Mouse (Mus musculus) embryo, embryonic 10.5 days (tissue): ENCODE data around the gene Camta1.

Source experiments
- DNase-seq: peaks from one replicate; pipeline ENCODE4 v3.0.0-alpha.2; 2015; ENCODE audit warnings: low spot score

Camta1 gene

DNA sequence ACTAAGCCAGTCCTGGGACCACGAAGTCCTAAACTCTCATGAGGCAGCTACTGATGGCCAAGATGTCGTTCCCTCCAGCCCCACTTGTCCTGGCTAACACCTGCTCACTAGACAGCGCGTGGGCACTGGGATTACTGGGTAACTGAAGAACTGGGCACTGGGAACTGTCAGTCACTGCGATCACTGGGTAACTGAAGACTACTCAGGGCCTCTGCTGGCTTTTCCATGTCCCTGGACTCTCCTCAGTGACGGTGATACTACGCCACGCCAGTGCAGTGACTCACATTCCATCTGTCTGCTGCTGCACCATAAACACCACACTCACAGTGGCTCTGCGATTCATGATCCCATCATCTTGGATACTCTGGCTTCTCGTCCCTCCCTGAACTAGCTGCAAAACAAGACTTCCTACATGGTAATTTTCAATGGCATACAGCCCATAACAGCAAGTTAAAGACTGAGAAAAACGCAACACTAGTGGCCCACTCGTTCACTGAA lies 81.7 kb downstream of the Camta1 start:
- DNase-seq: no peak

DNA sequence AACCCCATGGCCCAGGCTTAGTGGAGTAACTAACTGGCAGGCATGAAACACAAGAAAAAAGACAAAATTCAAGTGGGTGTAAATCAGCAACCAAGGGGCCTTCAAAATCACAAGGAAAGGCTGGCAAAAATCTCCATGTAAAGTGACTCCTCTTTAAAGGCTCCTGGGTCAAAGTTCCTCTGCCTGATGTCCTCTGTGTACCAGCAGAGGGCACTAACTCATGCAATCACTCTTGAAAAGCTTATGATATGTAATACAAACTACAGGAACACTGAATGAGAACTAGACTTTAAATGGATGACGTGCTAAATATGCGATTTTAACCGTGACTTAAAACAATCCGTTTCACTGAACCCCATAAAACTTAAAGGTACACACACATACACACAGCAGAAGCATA lies 83.2 kb downstream of the Camta1 start:
- peak; percentile 69 for DNase-seq

DNA sequence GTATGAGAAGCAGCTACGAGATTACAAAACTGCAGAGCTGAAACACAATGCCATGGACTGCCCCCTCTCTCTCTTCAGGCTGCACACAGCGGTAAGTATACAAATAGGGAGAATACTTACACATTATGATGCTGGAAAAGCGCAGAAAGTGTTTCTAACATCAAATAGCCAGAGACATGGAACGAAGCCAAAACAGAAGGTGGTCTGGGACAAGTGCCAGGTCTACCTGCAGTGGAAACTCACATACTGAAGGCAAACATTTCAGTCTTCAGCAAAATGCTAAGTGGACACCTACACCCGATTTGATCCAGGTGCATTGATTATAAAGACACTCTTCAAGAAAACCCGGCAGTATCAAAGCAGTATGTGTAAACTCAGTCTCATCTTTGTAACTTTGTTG lies 84.2 kb downstream of the Camta1 start:
- DNase-seq: no peak

DNA sequence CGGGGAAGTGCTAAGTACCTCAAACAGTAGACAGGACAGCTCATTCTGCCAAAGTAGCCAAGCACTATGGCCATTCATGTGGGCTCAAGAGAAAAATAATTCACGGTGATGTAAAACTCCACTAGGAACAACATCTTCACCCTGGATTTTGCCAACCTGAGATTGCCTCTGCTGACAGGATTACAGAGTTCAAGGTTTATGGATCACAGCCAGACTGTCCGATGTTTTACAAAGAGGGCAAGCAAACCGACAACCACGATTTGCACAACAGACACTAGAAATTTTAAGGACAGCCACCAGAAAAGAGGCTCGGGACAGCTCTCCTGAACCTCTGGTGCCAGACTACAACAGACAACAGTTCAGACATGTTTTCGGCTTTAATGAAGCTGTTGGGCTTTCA lies 86.2 kb downstream of the Camta1 start:
- no peak for DNase-seq

DNA sequence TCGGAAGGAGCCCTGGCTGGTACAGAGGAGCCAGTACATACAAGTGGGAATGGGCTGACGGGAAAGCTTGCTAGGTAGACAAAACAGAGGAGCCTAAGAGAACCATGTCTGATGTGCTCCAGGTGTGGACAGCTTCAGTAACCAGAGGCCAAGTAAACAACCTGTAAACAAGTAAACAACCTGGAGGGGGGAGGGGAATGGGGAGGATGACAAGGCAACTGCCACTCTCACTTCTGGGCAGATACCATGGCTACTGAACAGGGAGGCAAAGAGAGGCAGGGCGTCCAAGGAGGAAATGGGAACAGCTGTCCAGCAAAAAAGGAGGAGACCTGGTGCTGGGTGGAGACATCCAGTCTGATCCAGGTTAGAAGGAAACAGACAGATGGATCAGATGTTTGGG lies 88.0 kb downstream of the Camta1 start:
- no peak for DNase-seq

DNA sequence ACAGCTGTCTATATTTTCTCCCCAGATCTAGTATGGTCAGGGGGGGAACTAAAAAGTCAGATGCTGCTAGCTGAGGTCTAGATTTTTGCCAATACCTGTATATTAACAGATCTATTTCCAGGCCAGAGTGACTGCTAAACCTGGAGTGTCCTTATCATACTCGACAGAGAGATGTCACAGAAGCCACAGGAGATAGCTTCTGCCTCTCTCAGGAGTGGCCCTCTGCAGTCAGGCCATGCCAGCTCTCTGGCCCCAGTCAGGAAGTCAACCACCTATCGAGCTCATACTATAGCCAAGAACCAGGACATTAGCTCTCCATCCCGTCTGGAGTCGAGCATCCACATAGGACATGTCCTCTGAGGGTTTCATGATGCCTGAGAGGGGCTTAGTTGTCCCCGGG lies 88.7 kb downstream of the Camta1 start:
- no peak for DNase-seq

DNA sequence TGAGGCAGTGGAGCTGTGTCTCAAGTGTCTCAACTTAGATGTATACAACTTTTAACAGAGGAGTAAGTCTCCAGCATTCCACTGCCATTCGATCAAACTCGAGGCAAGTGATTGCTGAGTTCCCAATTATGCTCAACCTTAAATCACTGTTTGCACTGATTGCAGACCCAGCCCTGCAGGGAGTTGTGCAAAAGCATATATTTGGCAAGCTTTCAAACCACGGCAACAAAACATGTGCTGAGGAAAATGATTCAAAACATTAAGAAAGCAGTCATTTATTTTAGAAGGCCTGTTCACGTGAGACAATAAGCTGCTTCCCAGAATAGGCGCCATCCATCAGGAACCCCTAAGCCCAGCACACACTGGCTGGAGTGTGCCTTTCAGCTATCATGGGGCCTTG lies 91.0 kb downstream of the Camta1 start:
- no peak for DNase-seq

DNA sequence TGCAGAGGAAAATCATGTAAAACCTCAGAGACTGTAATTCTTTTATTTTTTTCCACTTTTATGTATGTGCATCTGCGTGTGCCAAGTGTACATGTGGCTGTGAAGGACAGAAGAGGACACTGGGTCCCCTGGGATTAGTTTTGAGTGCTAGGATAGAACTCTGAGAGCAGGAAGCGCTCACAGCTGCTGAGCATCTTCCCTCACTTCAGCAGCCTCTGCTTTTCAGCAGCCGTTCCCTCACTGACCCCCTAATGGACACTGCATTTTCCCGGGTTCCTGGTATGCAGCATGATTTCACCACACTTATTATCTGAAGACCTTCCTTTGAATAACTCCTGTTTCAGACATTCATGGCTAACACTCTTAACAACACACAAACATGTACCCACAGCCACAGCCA lies 93.9 kb downstream of the Camta1 start:
- DNase-seq: no peak

DNA sequence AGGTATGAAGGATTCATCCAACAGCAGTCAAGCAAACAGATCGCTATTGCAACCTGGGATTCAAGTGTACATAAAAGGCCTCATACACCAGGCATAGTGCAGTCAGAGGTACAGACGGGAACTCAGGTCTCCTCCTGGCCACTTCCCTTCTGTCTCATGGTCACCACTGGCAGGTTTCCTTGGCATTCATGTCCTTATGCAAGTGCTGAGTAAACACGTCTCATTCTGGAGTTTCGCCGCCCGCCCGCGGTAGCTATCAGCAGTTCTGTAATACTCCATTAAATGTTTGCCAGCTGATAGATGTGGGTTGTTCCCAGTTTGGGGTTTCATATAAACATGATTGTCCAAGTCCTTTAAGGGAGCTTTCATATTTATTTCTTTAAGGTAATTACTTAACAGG lies 94.3 kb downstream of the Camta1 start:
- no peak for DNase-seq

DNA sequence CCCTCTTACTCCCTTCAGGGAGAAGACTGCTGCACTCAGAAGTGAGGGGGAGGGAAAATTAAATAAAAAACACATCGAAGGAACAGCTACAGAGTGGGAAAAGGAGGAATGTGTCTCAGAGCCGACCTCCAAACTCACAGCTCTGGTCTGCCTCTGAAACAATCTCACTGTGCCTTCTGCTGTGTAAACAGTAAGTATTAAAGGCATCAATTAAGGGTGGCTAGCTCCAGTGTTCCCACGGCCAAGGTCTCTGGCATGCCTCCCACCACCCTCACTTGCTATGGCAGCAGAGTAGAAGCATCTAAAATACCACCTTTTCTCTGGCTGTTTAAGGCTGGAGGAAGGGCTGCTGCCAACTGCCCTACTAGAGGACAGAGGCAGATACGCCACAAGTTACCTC lies 96.3 kb downstream of the Camta1 start:
- DNase-seq: no peak

DNA sequence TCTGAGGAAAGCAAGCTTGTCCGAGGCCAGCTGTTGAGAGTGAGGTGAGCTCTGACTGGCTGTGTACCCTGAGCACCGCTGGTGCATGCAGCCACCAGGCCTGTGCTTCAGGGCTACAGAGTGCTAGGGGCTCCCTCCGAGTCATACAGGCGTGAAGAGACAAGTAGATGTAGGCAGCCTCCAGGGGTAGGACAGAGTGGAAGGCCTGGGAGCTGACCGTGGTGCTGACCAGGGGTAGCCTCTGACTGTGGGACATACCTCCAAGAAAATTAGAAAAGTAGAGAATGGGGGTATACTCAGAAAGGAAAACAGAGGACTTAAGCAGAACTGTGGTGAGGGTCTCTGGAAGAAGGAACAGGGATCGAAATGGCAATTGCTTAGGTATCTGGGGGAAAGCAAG lies 97.7 kb downstream of the Camta1 start:
- DNase-seq: peak; percentile 76

DNA sequence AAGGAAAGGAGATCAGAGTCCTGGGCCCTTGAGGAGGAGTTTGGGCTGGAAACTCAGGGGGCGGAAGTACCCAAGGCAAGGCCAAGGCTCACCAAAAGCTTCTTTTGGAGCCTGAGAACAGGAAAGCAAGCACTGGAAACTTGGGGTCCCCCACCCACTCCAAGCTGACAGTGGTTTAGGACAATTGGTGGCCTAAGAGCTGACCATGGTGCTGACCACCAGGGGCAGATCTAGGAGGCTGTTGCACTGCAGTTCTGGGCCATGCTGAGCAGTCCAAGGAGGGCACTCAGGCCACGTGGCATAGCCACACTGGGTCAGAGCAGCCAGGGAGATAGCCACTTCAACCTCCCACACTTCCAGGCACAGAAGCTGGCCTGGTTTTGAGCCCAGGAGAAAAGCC lies 102.6 kb downstream of the Camta1 start:
- peak; percentile 52 for DNase-seq

DNA sequence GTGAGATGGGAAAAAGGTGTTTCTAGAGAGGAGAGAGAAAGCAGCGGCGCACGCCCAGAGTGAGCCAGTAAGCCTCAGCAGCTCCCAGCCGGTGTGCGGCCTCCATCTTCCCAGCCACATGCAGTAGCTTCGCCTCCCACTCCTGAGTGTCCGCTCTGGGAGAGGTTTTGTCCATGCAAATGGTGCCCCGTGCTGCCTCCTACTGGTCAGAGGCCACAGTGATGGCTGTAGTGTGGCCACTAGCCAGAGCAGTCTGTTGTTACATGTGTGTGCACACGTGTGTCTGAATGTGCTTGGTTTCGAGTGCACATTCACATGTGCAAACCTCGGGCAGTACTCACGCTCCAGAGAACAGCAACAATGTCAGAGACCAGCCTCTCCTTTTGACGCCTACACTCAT lies 103.3 kb downstream of the Camta1 start:
- DNase-seq: no peak

DNA sequence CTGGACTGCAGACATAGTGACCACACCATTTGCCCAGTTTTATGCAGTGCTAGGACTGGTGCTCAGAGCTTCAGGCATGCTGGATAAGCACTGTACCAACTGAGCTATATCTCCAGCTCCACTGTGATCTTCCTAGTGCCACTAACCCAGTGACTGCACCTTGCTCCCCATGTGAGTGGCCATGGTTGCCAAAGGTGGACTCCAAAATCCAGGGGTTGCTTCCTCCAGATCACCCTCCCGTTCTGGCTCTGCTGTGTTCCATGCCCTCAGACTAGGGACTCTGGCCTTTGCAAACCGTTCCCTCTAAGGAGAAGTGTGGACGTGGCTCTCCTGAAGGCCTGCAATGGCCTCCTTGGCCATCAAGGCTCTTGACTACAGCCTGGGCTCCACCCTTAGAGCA lies 104.4 kb downstream of the Camta1 start:
- no peak for DNase-seq

DNA sequence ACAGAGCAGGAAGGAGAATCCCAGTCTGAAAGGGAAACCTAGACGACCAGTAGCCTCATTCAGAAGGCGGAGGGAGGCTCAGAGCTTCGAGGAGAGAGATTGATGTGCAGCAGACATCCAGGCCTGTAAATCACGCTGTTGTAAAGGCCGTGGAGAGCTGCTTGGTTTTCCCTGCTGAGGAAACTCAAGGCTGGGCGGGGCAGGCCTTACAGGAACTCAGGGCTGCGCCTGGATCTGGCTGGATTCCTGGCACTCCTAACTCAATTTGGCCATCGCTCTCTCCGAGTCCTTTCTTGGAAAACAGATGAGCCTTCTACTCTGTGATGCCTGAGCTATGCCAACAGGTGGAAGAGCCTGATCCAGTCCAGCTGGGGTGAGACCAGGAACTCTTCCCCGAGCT lies 105.3 kb downstream of the Camta1 start:
- no peak for DNase-seq

DNA sequence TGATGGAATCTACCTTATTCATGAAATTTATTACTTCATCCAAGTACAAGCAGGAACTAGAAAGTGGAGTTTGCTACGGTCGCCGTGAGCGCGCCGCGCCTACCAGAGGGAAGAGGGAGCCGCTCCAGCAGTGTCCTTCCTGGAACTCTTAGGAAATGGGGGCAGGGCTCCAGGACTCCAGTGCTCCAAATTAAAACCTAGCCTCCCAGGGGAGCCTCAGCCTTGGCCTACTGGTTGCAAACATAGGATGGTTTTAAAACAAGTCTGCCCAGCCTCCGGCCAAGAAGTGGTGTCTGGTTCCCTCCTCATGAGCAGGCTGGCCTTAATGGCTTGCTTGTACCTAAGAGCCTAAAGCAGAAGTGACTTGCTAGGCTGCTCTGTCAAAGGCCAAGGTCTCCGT lies 108.4 kb downstream of the Camta1 start:
- DNase-seq: no peak

DNA sequence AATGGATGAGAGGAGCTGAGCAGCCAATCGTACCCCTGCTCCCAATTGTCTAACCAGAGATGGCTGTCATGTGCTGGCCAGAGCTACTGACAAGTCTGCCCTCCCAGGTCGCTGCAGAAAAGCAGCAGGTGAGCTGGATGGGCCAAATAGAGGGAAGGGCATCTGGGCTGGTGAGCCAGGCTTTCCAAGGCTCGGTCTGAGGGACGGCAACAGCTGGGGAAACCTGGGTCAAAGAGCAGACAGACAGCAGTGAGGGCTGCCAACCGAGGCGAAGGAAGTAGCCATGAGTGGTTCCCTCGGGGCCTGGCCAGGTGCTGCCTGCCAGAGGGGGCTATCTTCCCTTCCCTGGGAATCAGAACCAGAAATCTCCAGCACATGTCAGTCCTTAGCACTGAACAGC lies 109.1 kb downstream of the Camta1 start:
- no peak for DNase-seq

DNA sequence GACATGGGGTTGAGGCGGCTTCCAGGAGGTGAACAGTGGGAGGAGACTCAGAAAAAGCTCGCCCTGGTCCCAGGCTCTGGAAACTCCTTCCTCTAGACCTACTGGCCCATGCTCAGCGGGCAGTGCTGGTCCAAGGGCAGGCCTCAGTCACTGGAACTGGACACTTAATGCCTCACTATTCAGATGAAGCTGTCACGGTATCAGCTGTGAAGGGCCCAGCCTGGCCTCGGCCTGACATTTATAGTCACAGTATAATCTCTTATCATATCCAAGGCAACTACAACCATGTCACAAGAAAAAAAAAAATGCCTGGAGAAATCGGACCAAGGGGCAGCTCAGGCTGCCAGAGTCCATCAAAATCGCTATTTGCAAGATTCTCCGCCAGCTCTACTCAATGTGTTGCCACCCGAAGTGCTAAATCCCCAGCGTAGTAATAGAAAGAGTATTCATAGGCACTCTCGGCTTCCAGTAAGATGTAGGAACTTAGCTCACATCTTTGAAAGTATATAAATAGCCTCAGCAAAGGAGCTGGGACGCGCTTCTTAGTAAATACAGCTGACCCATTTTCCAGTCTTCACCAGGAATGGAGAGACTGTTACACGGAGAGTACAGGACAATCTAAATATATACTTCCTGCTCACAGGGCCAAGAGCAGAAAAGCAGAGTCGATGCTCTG lies 110.3 kb downstream of the Camta1 start:
- no peak for DNase-seq

DNA sequence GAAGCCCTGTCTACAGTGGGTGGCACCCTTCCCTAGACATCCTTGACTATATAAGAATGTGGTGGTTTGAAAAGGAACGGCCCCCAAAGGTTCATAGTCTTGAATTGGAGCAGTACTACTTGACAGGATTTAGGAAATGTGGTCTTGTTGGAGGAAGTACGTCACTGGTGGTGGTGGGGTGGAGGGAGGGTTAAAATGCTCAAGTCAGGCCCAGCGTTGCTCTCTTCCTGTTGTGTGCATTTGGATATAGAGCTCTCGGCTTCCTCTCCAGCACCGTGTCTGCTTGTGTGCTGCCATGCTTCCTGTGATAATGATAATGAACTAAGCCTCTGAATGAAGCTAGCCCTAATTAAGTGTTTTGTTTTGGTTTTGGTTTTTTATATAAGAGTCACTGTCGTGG lies 114.0 kb downstream of the Camta1 start:
- DNase-seq: no peak

DNA sequence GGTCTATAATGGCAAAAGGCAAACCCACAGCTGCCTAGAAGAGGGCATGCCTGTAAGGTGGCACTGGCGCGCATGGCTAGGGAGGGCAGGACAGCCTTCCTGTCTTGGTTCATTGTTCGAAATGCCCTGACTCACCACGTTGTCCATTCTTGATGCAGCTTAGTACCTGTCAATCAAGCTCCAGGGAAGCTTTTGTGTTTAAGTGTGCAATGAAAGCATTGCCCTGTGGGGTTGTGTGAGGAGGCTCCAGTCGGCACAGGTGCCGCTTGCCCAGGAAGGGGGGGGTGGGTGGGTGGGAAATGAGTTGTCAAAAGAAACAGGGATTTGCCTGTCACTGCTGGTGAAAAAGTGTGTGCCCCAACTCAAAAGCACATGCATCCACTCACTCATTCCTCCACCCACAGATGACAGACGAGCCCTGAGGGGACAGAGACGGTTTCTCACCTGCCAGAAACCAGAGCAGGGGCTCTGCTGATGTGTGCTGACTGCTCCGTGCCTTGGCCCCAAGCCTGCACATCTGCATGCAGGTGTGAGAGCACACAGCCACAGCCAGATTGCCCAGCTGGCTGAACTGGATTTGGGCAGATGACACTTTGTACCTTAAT lies 115.6 kb downstream of the Camta1 start:
- no peak for DNase-seq

DNA sequence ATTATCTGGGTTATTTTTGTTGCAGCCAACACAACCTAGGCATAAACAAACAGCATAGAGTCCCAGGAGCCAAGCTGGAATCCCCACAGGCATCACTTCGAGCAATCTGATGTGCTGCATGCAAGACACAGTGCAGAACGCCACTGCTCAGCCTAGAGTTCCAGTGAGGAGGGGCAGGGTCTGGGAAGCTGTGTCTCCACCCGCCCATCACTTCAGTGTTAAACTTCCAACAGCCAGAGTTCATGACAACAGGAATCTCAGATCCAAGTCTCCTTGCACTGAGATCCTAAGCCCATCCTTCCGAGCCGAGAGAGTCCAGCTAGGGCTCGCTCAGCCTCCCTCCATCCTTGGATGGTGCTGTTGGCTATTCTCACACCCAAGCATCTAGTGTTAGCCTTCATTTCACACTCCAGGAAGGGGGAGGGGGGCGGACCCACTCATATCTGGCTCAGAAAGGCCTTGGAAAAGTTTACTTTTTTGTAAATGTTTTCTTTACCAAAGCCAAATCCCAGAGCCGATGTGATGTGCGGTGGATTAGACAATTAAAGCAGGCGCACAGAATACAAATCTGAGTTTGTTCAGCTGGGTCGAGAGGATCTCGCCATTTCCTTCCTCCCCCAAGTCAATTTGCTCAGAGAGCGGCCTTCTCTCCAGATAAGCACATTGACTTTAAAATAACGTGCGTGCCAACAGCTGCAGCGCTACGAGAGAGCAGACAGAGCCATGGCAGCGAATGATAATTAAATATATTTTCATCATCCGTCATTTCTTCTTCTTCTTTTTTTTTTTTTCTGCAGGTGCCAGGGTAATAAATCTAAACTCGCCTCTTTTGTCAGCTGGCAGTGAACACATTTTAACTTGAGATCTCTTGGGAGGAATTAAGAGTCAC lies 120.2 kb downstream of the Camta1 start:
- no peak for DNase-seq

DNA sequence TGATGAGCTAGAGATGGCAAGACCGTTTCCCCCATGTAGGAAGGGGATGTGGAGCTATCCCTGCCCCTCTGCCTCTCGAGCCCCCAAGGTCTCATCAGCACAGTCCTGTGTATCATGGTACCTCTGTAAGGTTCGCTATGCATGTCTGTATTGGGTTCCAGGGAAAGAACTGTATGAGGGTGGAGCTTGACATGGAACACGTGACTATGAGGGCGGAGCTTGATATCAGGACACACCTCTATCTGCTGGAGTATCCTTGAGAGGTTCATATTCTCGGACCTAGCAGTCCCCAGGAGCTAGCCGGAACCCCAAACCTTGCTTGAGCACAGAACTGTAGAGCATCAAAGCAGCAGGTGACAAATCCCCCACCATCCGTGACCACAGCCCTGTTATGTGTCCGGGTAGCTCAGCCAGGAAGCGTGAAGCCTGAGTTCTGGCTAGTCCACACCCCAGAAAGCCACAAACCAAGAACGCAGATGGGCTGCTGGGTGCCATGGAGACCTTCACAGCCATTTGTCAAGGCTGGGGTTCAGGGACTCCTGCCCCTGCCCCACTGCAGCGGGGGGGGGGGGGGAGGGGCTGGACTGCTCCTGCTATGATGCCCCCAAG lies 122.2 kb downstream of the Camta1 start:
- no peak for DNase-seq

DNA sequence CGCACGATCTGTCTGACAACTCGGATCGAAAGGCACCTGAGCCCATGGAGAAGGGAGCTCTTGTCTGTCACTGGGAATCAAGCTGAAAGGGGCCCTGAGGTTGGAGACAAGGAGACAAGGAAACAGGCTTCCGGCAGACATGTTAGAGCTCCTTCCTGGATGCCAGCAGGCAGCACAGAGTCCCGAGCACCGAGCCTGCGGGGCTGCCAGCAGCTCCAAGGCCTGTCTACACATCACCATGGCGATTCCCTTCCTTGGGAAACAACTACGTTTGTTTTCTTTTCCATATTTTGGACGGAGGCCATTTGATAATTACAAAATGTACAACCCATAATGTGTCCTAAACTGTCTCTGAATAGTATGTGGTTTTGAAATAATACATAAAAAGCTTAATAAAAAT lies 122.8 kb downstream of the Camta1 start:
- DNase-seq: no peak
